Mouse (Mus musculus) kidney, postnatal 0 days (tissue): ENCODE data around the gene Cnot4. TPM values are rescaled to one million over a fixed set of nuclear protein-coding genes. Genes with fewer than 3 reads are reported as not detected.

Experiments used
- ATAC-seq: fragments of 200-750 bp; cut with Nextera tagmentation; replicated peaks from 2 replicates; pipeline ENCODE4 v1.8.0; 2017; ENCODE audit warnings: low read depth, moderate number of reproducible peaks, moderate TSS enrichment, moderate library complexity; ENCODE audit not compliant: low FRiP score
- DNase-seq: peaks from one replicate; pipeline ENCODE4 v3.0.0-alpha.2; 2016; ENCODE audit warnings: low spot score
- H3K27ac ChIP-seq: fragments of 300-500 bp; sonication (generic); 2 replicates; pipeline ENCODE4 v1.5.1; 2014; ENCODE audit warnings: mild to moderate bottlenecking
- H3K27me3 ChIP-seq: fragments of 300-500 bp; sonication (generic); 2 replicates; pipeline ENCODE4 v1.6.1; 2014; ENCODE audit warnings: low read length, mixed read lengths; ENCODE audit not compliant: insufficient read depth
- H3K36me3 ChIP-seq: fragments of 300-500 bp; sonication (generic); 2 replicates; pipeline ENCODE4 v1.6.1; 2014; ENCODE audit warnings: low read length, mixed read lengths; ENCODE audit not compliant: insufficient read depth
- H3K4me1 ChIP-seq: fragments of 300-500 bp; sonication (generic); replicated peaks from 2 replicates; pipeline ENCODE4 v1.6.1; 2014; ENCODE audit warnings: antibody characterized with exemption, low read length, mixed read lengths; ENCODE audit not compliant: insufficient read depth
- H3K4me2 ChIP-seq: fragments of 300-500 bp; sonication (generic); 2 replicates; pipeline ENCODE4 v1.6.1; 2014; ENCODE audit warnings: mild to moderate bottlenecking, low read length, moderate library complexity, mixed read lengths
- H3K4me3 ChIP-seq: fragments of 300-500 bp; sonication (generic); replicated peaks from 2 replicates; pipeline ENCODE4 v1.5.1; 2014; ENCODE audit warnings: low read depth, low read length
- H3K9ac ChIP-seq: fragments of 300-500 bp; sonication (generic); 2 replicates; pipeline ENCODE4 v1.6.1; 2014; ENCODE audit warnings: low read depth, low read length
- H3K9me3 ChIP-seq: fragments of 300-500 bp; sonication (generic); replicated peaks from 2 replicates; pipeline ENCODE4 v1.6.1; 2016; ENCODE audit warnings: low read length, inconsistent platforms, mixed read lengths
- CTCF ChIP-seq: IDR thresholded peaks from 2 replicates; pipeline ENCODE4 v1.5.1; 2016; ENCODE audit warnings: antibody characterized with exemption, low read depth, mild to moderate bottlenecking, moderate library complexity
- WGBS: fragments of 180-500 bp; shearing (Covaris S2); extraction: QIAGEN DNeasy Blood & Tissue Kit; methylation state at CpG from one replicate; pipeline ENCODE4 v1.1.7; 2014; 5-methylcytosine and 5-hydroxymethylcytosine counted together
- polyA plus RNA-seq: library from polyadenylated mRNA; unstranded; fragments of >200 nt; fragmentation: Nextera tagmentation; extraction: Ambion mirVana; gene quantifications from 2 replicates; pipeline ENCODE4 v1.2.1, GENCODE M21; 2015

The Cnot4 gene
- polyA plus RNA-seq, 1 experiment from 2014 or later = 23.5 TPM

DNA sequence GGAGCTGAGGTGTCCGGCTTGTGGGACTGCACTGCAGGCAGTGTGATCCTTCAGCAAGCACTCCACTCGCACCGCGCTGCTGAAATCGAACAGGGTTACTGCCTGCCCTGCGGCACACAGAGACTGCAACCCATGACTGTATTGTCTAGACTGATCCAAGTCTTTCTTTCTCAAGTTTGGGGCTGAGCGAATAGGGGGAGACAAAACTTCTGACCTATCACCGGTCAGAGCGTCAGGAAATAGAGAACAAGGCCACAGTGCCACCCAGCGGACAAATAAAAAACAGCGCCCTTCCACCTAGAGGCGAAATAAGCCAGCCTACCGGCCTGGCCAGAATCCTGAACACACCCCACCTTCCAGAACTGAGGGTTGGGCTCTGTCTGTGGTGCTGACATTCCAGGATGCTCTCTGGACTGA, 138.3 kb downstream of the Cnot4 start:
- peak; percentile 61; the same call in 1 of the 2 replicates for ATAC-seq
- 2% methylated on average over 13 of the region's 13 CpGs for WGBS
- peak; percentile 93 for DNase-seq
- Histone ChIP-seq H3K27ac (no peak overlapping the region), H3K4me3 (no peak overlapping the region), H3K27me3 (no peaks in the 10 kb centered on the region), H3K9ac (no peak overlapping the region), H3K4me1 (no peaks in the 10 kb centered on the region), H3K36me3 (no peaks in the 10 kb centered on the region), H3K9me3 (no peaks in the 10 kb centered on the region), H3K4me2 (peak overlapping the region; percentile 53)
- TF ChIP-seq CTCF = peak; percentile 92

DNA sequence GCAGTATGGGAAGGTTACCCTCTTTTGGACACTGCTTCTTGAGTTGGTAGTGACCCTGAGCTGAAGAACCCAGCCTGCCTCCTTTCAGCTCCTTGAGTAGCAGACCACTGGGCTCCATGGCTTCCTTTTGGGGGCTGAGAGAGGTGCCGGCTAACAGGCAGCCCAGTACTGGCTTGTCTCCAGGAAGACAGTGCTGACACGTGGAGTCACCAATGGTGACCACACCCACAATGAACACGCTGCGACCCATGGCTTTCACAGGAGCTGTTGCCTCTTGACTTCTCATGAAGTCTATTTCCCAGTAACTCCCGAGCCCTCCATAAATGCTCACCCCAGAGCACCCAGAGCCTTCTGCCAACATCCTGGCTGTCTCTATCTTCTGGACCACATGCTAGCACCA, 138.8 kb downstream of the Cnot4 start:
- ATAC-seq (no peak), DNase-seq (no peak)
- H3K4me3 ChIP-seq = no peak overlapping the region
- H3K27me3 ChIP-seq = no peaks in the 10 kb centered on the region
- no peak overlapping the region for H3K9ac ChIP-seq
- H3K4me1 ChIP-seq = no peaks in the 10 kb centered on the region
- no peaks in the 10 kb centered on the region for H3K36me3 ChIP-seq
- 56% methylated on average over 5 of the region's 5 CpGs for WGBS
- peak overlapping the region; percentile 53 for H3K4me2 ChIP-seq
- no peak overlapping the region for H3K27ac ChIP-seq
- no peaks in the 10 kb centered on the region for H3K9me3 ChIP-seq
- no peak for TF ChIP-seq CTCF

DNA sequence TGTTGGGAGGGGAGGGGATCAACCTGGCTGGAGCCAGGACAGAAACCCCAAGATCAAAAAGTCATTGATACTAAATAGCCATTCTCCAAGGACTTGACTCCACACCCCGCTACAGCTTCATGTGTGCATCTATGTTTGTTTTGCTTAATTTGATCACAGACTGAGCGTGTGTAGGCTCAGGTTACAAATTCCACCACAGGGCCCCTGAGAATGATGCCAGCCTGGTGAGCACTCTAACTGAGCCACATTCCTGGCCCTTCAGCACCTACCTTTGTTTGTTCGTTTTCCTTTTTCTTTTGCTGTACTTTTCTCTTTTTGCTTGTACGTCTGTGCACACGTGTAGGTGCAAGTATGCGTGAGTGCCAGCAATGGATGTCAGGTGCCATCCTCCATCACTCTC, 144.3 kb downstream of the Cnot4 start:
- ATAC-seq (no peak), DNase-seq (no peak)
- H3K4me3 ChIP-seq = no peak overlapping the region
- H3K27ac ChIP-seq = no peak overlapping the region
- H3K27me3 ChIP-seq = no peaks in the 10 kb centered on the region
- no peak overlapping the region for H3K4me2 ChIP-seq
- H3K36me3 ChIP-seq = no peaks in the 10 kb centered on the region
- H3K9ac ChIP-seq = no peak overlapping the region
- H3K9me3 ChIP-seq = no peaks in the 10 kb centered on the region
- WGBS = 51% methylated on average over 6 of the region's 6 CpGs
- TF ChIP-seq CTCF = no peak
- H3K4me1 ChIP-seq = peaks cover 3% of the 10 kb centered on the region; the same call in 1 of the 2 replicates

DNA sequence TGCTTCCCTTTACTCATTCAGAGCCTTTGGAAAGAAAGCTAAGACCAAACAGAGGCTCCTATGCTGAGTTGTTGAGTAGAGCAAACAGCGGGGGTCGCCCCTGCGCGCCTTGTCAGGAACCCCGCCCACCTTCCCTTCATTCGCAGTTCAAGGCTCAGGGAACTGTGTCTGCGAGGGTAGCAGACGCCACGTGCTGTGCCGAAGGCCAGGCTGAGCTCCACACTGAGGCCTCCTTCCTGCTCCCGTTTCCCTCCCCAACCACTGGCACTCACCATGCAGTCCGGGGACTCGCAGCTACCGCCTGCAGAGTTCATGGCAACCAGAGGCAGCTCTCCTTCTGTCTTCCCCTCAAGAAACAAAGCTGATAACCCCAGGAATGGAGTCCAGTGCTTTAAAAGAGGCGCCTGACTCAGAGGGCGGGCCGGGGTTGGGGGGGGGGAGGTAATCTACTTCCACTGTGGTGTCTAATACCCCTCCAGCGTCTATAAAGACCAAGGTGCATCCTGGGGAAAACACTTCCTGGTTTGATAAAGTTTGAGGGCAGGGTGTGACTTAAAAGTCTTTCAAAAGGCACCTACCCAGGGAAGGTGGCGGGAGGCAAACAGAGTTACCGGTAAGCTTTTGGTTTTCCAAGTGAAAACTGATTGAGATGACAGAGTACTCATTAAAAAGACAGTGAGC, 145.3 kb downstream of the Cnot4 start, which contains the start of gene Slc23a4:
Slc23a4 (minus strand) TSS at position 324 of the 681 bp plus-strand sequence.
- DNase-seq (peak; percentile 9), ATAC-seq (no peak)
- Histone ChIP-seq H3K4me2 (peak within 1 kb of the TSS; percentile 21), H3K9ac (no peak within 1 kb of the TSS), H3K9me3 (no peaks in the 10 kb centered on the region), H3K4me3 (no peak within 1 kb of the TSS), H3K27me3 (no peaks in the 10 kb centered on the region), H3K4me1 (peaks cover 3% of the 10 kb centered on the region; the same call in 1 of the 2 replicates), H3K27ac (no peak within 1 kb of the TSS), H3K36me3 (no peaks in the 10 kb centered on the region)
- no peak for TF ChIP-seq CTCF
- 13% methylated on average over 20 of the region's 20 CpGs for WGBS

DNA sequence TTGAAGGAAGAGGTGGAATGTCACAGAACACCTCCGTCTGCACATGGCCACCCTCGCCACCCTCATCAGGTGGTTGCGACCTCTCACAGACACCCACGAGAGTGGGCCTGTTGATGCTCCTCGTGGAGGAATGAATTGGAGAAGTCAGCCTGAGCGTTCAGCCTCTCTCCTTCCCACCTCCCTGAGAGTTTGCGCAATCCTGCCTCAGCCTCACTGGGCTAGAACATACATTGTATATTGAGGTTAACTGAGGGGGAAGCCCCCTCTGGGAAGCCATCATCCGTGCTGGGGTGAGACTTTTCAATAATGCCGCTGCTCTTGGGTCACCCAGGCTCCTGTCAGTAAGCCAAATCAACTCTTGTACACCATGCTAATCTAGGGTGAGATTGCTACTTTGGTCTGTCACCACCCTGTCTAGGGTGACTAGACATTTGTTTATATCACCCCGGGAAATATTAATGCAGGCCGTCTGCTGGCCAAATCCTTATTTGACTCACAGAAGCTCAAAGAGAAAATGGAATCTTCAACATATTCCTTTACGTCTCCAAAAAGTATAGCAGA, 146.4 kb downstream of the Cnot4 start:
- ATAC-seq (no peak), DNase-seq (no peak)
- Histone ChIP-seq H3K27ac (no peak overlapping the region), H3K4me1 (peaks cover 3% of the 10 kb centered on the region; the same call in 1 of the 2 replicates), H3K9me3 (no peaks in the 10 kb centered on the region), H3K36me3 (no peaks in the 10 kb centered on the region), H3K4me3 (no peak overlapping the region), H3K9ac (no peak overlapping the region), H3K4me2 (no peak overlapping the region), H3K27me3 (no peaks in the 10 kb centered on the region)
- TF ChIP-seq CTCF = no peak
- 91% methylated on average over 12 of the region's 12 CpGs for WGBS

DNA sequence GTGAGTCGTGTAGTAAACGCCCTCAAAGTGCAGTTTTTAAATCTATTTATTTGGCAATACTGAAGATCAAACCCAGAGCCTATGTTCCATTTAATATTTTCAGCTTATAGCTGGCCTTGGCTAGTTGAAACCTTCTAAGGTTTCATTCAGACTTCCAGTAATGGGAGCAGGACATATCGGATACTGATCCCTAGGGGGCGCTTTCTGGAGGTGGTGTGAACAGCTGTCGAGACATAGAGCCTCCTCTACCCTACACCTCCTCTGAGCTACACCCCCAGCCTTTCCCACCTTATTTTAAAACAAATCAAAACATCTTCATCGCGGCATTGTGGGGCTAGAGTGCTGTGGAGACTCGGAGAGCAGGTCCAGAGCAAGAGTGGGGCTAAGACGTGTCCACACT, 152.9 kb downstream of the Cnot4 start:
- H3K4me2 ChIP-seq = no peak overlapping the region
- H3K27ac ChIP-seq = no peak overlapping the region
- ATAC-seq (no peak), DNase-seq (no peak)
- H3K9ac ChIP-seq = no peak overlapping the region
- WGBS = 71% methylated on average over 9 of the region's 9 CpGs
- no peak overlapping the region for H3K4me3 ChIP-seq
- H3K27me3 ChIP-seq = no peaks in the 10 kb centered on the region
- no peaks in the 10 kb centered on the region for H3K36me3 ChIP-seq
- TF ChIP-seq CTCF = no peak
- H3K9me3 ChIP-seq = no peaks in the 10 kb centered on the region
- H3K4me1 ChIP-seq = no peaks in the 10 kb centered on the region
